Mouse (Mus musculus) G1E-ER4 (cell line): ENCODE measurements at regions not wholly inside any gene's neighbourhood (a gene's known extent, or its start where the extent isn't known, plus 50 kb on each side); places are given as distances from the start of the nearest gene placed in this dataset.

Source experiments
- GATA1 ChIP-seq: IDR thresholded peaks from one replicate; pipeline ENCODE4 v1.8.0; 2012; ENCODE audit warnings: low read length, inconsistent platforms

DNA sequence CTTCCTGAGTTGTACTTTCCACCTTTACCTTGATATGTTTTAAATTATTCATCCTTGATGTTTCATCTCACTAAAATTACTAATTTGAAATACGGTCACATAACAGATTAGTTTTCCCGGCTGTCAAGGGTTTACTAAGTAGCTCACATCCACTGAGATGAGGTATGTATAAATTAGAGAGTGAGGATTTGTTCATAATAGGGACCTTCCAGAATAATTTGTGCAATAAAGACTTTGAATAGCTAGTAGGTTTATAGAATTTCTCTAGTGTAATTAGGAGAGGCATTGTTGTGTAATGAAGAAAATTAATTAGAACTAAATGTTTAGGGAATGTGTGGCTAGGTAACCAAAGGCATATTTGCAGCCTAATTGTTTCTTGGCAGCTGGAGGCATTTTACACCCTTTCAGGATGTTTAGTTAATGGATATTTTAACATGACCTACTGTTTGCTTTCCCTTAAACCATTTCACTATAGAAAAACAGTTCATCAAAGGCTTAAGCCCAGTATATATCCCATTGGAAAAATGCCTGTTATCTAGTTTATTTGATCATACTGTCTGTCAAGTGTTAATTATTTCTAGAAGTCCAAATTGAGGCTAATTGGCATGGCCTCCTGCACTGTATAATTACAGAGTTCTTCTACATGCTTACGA lies 70.8 kb downstream of the Mat2b start:
- no peak for TF ChIP-seq GATA1

DNA sequence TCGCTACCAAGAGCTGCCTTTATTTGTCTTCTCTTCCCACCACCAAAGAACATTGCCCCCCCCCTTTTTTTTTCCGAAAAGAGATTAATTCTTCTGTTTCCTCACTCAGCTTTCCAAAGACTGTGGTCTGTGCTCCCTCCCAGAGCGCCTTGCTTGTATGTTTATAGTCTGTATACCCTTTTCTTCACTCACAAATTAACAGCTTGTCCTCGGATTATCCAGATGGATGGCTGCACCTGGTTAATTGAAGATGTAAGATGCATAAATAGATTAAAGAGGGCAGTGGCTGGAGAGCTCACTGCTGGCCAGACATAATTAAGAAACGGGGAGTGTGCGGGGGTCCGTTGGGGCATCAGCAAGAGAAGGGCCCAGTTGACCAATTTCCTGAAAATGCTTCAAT lies 75.0 kb downstream of the Mat2b start:
- no peak for TF ChIP-seq GATA1

DNA sequence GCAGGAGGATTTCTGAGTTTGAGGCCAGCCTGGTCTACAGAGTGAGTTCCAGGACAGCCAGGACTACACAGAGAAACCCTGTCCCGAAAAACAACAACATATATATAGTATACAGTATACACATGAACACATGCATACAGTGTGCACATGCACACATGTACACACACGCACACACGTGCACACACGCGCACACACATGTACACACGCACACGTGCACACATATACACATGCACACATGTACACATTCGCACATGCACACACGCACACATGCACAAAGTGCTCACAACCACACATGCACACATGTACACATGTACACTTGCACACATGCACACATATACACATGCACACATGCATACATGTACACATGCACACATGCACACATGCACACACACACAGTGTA lies 92.0 kb downstream of the Mat2b start:
- TF ChIP-seq GATA1 = no peak

DNA sequence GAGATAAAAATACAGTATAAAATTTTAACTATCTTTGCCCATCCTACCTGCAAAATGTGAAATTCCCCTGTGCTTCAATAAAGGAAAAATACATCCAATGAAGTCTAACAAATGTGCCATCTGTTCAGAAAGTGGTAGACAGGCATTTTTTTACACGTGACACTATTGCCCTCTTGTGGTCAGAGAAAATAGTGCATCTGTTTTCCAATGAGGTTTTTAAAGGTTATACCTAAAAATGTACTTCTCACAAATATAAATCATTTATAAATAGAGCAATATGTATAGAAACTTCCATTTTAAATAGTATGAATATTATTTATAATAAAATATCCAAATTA lies 93.5 kb downstream of the Mat2b start:
- TF ChIP-seq GATA1 = no peak

DNA sequence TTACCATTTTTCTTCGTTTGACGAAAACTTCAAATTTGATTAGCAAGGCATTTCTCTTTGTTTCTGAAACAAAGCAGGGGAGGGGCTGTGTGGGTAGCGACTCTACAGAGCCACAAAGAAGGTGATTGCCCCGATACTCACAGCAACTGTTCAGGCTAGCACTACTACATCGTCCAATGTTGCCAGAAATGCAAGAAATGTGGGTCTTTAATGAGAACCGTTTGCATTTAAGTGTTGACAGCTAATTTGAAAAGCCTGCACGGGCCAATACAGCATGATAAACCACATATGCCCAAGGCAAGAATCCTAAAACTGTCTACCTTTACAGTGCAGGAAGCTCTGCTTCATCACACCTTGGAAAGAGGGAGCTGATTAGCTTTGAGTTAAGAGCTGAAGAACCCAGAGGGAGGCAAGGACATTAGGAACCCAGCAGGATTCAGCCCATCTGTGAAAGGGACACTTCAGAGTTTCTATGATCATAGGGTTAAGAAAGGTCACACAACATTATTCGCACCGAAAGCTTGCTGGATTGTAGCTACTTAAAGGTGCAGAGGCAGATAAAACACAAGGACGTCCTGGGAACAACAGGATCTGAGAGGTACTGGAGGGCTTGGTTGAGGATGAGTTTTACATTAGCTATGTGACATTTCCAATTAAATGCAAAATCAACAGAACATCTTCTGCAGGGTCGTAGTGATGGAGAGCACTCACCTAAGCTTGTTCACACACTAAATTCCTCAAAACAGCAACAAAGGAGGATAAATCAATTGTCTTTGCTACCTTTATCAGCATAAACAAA lies 94.0 kb downstream of the Mat2b start:
- TF ChIP-seq GATA1 = no peak

DNA sequence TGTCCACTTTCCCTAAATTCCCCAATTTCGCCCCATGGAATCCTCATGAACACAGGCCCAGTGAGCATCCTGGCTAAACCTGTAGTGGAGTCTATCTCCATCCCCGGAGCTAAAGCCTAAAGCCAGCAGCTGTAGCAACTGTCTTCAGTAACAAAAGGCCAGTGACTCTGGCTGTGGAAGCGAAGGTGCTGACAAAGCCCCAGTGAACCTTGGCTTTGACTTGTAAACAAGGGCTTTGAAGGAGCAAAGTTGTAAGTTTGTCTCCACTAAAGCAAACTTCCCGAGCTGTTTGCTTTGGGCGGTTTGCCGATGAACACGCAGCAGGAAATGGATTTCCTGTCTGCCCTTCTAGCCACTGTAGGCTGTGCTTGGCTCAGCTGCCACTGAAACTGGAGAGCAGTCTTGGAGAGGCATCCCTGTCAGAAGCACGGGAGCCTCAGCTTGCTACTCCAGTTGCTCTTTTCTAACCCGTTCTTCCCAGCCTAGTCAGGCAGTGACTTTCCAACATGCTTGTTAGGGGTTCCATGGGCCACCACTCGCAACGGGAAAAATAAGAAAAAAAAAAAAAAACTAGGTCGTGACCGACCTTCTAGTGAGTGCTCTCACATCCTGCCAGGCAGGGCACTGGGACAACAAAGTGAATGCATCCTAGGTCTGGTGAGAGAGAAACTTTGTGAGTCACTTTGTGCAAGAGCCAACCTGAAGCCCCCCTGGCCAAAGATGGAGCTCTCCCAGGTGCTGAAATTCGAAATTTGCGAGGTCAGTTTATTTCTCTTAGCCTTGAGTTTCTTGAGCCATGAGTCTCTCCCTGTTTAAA lies 94.8 kb downstream of the Mat2b start:
- no peak for TF ChIP-seq GATA1

DNA sequence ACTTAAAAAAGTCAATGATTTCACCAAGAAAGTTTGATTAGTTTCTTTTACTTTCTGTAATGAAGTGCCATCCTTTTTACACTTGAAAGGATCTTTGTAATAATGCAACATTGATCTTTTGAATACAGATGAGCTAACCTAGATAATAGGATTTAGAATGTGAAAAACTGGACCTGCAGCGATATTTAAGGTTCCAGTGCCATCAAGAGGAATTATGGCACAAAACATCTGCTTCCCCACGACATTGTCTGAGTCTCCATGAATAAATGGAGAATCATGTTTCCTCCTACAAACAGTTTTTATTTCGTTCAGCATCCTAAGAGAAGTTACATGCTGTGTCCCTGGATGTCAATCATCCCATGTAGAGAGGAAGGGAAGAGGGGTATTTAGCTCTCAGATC lies 98.7 kb downstream of the Mat2b start:
- no peak for TF ChIP-seq GATA1

DNA sequence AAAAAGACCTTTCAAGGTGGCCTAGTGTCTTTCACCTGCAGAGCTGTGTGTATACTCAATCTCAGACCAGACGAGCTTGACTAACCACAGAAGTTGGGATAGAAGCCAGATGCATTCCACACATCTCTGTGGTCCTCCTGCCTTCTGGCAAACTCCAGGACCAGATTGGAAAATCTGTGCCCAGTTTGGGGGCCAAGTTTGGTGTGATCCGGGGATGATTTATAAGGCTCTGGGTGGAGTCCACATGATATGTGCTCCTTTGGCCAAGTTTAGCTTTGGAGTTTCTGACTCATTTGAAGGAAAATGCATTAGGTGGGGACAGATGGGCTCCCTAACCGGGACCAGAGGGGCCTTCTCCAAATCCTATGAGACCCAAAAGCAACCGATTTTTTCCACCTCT lies 102.9 kb downstream of the Mat2b start:
- no peak for TF ChIP-seq GATA1

DNA sequence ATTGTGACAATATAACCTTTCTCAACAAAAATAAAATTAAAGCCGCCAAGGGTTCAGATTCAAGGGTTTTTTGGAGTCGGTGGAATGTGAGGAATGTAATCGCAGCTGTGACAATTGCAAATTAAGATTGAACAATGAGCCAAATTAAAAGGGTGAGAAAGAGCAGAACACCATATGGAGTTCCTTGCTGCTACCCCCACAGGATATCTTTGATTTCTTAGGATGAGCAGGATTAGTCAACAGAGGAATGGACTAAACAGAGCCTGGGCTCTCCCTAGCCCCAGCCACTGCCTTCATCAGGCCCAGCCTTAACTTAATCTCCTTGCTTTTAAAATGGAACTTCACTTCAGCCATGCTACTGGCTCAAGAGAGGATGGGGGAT lies 121.3 kb downstream of the Mat2b start:
- no peak for TF ChIP-seq GATA1

DNA sequence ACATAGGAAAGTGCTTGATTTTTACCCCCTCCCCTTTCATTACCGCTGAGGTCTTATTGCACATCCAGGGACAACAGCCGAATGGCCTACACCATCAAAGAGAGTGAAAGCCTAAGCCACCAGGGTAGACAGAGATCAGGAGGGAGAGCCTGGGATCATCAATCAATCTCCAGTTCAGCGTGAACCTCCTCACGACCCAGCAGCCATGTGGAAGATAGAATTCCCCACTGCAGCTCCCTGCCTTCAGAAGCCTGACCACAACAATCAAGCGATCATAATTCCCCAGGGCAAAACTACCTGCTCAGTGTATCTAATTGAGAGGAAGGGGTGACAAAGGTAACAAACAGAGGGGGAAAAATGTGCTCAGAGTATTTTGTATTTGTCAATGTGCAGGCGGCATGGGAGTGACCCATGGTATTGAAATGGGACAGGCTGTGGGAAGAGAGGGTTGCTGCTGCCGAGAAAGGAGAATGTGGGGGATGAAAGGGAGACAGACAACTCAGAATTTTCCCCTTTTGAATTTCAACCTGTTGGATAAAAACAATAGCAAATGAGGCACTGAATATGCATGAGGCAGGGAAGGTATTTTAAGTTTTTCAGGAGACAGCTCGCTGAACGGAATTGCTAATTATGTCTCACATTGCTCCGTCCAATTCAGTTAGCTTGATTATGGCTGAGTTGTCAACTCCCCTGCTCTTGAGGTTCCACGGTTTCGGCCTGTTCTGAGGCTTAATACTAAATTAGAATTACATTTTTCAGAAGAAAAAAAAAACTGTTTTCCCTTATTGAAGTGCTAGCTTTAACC lies 121.8 kb downstream of the Mat2b start:
- TF ChIP-seq GATA1 = no peak

DNA sequence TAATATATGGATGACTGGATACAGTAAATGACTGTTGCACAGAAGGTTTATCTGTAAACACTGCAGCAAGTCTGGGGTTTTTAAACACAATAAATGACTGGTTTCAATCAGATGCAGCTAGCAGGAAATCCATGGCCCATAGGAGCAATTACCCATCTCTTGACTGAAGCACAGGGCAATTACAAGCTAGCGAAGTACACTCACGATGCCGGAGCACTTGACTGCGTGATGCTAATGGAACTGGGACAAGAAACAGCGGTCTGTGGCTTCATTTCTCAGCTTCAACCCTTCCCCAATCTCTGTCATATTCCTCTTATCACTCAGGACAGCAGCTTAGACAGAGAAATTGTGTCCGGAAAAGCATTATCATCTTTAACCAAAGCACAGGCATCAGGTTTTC lies 132.1 kb downstream of the Mat2b start:
- TF ChIP-seq GATA1 = no peak

DNA sequence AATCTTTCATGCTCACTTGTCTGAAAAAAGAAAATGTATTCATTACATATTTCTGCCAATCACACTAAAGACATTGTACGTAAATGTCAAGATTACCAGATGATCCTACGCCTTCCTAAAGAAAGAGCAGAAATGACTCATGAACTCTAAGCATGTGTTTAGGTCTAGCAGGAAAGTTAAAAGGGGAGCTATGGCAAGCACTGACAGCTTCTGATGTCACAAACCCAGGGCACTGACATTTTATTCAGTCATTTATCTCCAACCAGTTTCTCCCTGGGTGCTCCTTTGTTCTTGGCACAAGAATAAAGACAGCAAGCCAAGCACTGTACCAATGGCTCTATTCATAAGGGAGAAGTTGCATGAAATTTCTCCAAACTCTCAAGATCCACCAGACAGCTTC lies 133.0 kb downstream of the Mat2b start:
- no peak for TF ChIP-seq GATA1

DNA sequence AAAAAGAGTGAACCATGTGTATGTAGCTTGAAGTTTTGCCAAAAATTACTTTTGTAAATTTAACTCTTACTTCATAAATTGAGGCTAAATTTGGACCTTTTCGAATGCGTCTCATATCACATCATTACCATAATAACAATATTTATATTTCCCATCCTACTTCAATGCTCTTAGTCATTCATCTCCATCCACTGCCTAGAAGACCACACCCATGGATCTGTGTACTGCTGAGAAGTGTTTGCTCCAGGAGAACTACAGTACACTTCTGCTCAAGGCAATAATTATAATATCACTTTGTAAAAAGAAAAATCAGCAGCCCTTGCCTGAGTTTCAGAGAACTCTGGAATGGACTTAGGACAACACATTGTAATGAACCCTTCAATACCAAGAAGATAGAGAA lies 133.6 kb downstream of the Mat2b start:
- no peak for TF ChIP-seq GATA1

DNA sequence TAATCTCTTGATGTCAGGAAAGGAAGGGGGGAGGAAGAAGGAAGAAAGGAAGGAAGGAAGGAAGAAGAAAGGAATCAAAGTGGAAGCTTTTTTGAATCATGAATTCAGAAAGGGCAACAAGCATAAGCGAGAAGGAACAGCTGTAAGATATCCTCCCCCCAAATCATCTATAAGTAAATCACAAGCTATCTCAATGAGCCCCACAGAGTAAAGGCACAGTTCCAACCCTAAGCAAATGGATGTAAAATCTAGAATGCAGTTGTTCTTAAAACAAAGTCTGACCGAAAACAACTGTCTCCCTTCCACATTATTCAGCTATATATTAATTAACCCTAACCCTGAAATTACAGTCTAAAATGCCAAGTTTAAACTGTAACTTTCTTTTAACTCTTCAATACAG lies 136.5 kb downstream of the Mat2b start:
- no peak for TF ChIP-seq GATA1

DNA sequence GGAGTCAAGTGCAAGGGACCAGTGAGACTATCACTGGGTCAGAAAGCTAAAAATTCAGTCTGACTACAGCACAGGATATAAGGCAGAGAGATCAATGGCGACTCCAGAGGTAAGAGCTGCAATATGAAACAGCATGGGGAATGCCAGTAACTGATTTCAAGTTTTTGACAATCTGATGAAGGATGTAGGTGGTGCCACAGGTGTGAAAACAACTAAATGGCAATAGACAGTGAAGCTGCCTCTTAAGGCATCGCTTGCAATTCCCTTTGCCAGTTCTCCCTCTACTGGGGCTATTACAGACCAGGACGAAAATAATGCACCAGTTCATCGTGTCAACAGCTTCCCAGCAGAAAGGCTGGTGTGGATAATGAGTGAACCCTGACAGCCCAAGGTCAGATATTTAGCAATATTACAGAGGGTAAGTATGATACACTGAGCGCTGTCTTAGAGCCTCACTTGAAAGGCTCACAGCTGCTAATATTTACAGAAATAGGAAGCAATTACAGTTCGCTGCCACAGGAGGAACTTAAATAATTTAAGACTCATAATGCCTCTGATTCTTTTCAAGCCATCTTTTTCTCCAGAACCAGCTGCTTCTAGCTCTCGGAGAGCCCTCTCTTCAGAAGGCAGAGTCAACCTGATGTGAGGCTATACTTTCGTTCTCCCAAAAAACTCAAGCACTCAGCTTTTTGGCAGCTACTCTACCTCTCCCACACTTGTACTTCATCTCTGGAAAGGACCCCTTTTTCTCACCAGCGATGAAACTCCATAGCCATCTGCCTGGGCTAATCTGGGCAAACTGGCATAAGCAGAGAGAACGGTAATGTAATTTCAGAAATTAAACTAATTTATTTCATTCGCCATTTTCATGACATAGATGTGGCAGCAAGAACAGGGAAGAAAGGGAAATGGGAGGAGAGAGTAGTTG lies 139.9 kb downstream of the Mat2b start:
- TF ChIP-seq GATA1 = no peak
